Mouse (Mus musculus) layer of hippocampus, adult 11-12 months (tissue): Measurements from ENCODE around the gene Nox1.
A peak's percentile ranks its signal among the peaks of the same experiment; 100 is the strongest.

ENCODE experiments used
- DNase-seq: peaks from one replicate; pipeline ENCODE4 v3.0.0; 2022; ENCODE audit warnings: low spot score

The Nox1 gene

GRCm38 (mm10) chrX:134128549-134128948 lies 93.2 kb downstream of the Nox1 start:
- no peak for DNase-seq

- no peak for DNase-seq
These were observed 105.3 kb downstream of the Nox1 start for GRCm38 (mm10) chrX:134116417-134116816.

GRCm38 (mm10) chrX:134111767-134112166 lies 110.0 kb downstream of the Nox1 start:
- DNase-seq, result no peak

- peak; percentile 5 for DNase-seq
These were observed 119.1 kb downstream of the Nox1 start for GRCm38 (mm10) chrX:134102641-134103040.

GRCm38 (mm10) chrX:134085453-134085852 lies 136.3 kb downstream of the Nox1 start:
- DNase-seq, result no peak

GRCm38 (mm10) chrX:134059764-134060163 lies 162.0 kb downstream of the Nox1 start:
- DNase-seq, result peak; percentile 3

GRCm38 (mm10) chrX:134058987-134059712 lies 162.6 kb downstream of the Nox1 start, which contains the start of gene Cstf2:
Gene Cstf2 (plus strand): TSS chrX:134059187.
- DNase-seq, result peak; percentile 93

GRCm38 (mm10) chrX:134058040-134058875 lies 163.5 kb downstream of the Nox1 start:
- peak; percentile 8 for DNase-seq

- no peak for DNase-seq
These were observed 164.9 kb downstream of the Nox1 start for GRCm38 (mm10) chrX:134056897-134057296.

- no peak for DNase-seq
These were observed 172.8 kb downstream of the Nox1 start for GRCm38 (mm10) chrX:134048994-134049393.
